ENCODE assay signal across 11 mouse cellular contexts in the genomic region with DNA sequence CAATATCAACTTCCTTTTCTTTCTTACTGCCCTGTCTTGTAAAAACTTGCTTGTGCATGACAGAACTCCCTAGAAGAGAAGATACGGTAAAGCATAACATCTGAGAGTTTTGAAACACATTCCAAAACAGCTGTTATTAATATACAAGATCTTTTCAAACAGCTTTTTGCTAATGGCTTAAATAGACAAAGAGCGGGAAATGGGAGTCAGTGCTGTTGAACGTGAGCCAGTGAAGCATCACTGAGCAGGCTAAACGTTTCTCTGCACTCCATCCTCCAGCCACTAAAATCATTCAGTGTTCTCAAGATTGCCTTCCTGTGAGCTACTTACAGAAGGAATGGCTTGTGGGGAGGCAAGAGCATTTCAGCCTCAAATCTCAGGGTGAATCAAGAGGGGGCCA.
"Had no signal": no experiment of that assay in that cellular context is flagged by ENCODE, and none has a peak within 500 bp of the region (broad histone marks: within the 10 kb centered on the region; RNA-seq: fewer than 3 reads in every experiment).

No protein-coding gene starts in this region.

- H3K9me3 ChIP-seq: intestine, embryonic 15.5 days; kidney, embryonic 15.5 days; liver, embryonic 13.5 days; midbrain, embryonic 13.5 days had no signal

- ATAC-seq: intestine, embryonic 15.5 days; liver, postnatal 0 days; midbrain, embryonic 13.5 days had no signal

- H3K36me3 ChIP-seq: intestine, embryonic 15.5 days; kidney, embryonic 15.5 days; liver, embryonic 13.5 days; midbrain, embryonic 13.5 days had no signal

- H3K27ac ChIP-seq: intestine, embryonic 15.5 days; kidney, embryonic 15.5 days; left cerebral cortex, adult 2 months; liver, embryonic 13.5 days; midbrain, embryonic 13.5 days had no signal

- H3K4me1 ChIP-seq: intestine, embryonic 15.5 days; kidney, embryonic 15.5 days; liver, embryonic 13.5 days had no signal

- H3K27me3 ChIP-seq: intestine, embryonic 15.5 days; kidney, embryonic 15.5 days; liver, embryonic 13.5 days; midbrain, embryonic 13.5 days had no signal

- H3K9ac ChIP-seq: intestine, embryonic 15.5 days; kidney, embryonic 15.5 days; liver, embryonic 13.5 days; liver, postnatal 0 days; midbrain, embryonic 13.5 days had no signal

- H3K4me2 ChIP-seq: intestine, embryonic 15.5 days; kidney, embryonic 15.5 days; liver, embryonic 13.5 days; midbrain, embryonic 13.5 days had no signal

- DNase-seq: kidney, adult 18-20 months; liver; liver, embryonic 13.5 days; liver, postnatal 0 days; right cerebral cortex, postnatal 14 days; thymus, adult 18-20 months; thymus, postnatal 14 days had no signal

- H3K4me3 ChIP-seq: intestine, embryonic 15.5 days; kidney, embryonic 15.5 days; left cerebral cortex, adult 2 months; liver, embryonic 13.5 days; midbrain, embryonic 13.5 days had no signal
